ENCODE assay signal across 16 mouse cellular contexts in genomic region chr6:28279886-28280285, GRCm38 (mm10).
DNase-seq lines count a peak whose midpoint lies in the region; ATAC-seq and TF ChIP-seq lines count a peak whose summit lies in the region.
"Had no signal": no experiment of that assay in that cellular context is flagged by ENCODE, and none has a peak within 500 bp of the region (broad histone marks: within the 10 kb centered on the region; RNA-seq: fewer than 3 reads in every experiment).

No protein-coding gene starts in this region.

- no peak for TF ChIP-seq CTCF in cerebellum, adult 2 months (IDR thresholded peaks at IDR 0.05; ENCODE audit: borderline replicate concordance, insufficient read depth, low read depth, low read length)

- DNase-seq in cerebellum, adult 2 months: peak; percentile 13 to 24
- DNase-seq in layer of hippocampus, postnatal 10 days (ENCODE audit: low spot score in 2 of 2): peak; percentile 28 to 34
- peak; percentile 9 for DNase-seq in left cerebral cortex, postnatal 4 days
- no peak for DNase-seq in MN1 (ENCODE audit: low spot score)
- no peak for DNase-seq in urinary bladder, postnatal 4 days (ENCODE audit: low spot score in 2 of 2)
- DNase-seq in kidney, postnatal 4 days: no peak
- no peak for DNase-seq in urinary bladder, adult 18-20 months (ENCODE audit: low spot score in 2 of 2)
- DNase-seq: gastrocnemius, postnatal 10 days; kidney, postnatal 25 days; lung, postnatal 10 days had no signal

- ATAC-seq in frontal cortex, adult (ENCODE audit: low TSS enrichment): peak; percentile 95
- ATAC-seq: liver, embryonic 12.5 days had no signal

- no peak for TF ChIP-seq POLR2A in cerebellum, adult 2 months (IDR thresholded peaks at IDR 0.05; ENCODE audit: borderline replicate concordance, insufficient read depth, low read length)

- WGBS in cerebellum, adult 2 months: 29% methylated on average over 2 of the region's 2 CpGs

- H3K4me3 ChIP-seq in cerebellum, adult 2 months (replicated peaks; ENCODE audit: insufficient read depth, low read depth, low read length): no peak overlapping the region
- H3K4me3 ChIP-seq: liver, embryonic 12.5 days; midbrain, embryonic 12.5 days; neural tube, embryonic 12.5 days; stomach, embryonic 15.5 days had no signal

- no peaks in the 10 kb centered on the region for H3K27me3 ChIP-seq in cerebellum, adult 2 months (ENCODE audit: control insufficient read depth, insufficient read depth, low read length)
- H3K27me3 ChIP-seq: CH12.LX; liver, embryonic 12.5 days; midbrain, embryonic 12.5 days; neural tube, embryonic 12.5 days; stomach, embryonic 15.5 days had no signal

- intact Hi-C loops in left cerebral cortex, postnatal 4 days (cut with DNase I): no loop called here

- H3K4me1 ChIP-seq in cerebellum, adult 2 months (ENCODE audit: control insufficient read depth, insufficient read depth, low read length): no peaks in the 10 kb centered on the region
- H3K4me1 ChIP-seq: liver, embryonic 12.5 days; midbrain, embryonic 12.5 days; neural tube, embryonic 12.5 days; stomach, embryonic 15.5 days had no signal

- no peak overlapping the region for H3K27ac ChIP-seq in cerebellum, adult 2 months (ENCODE audit: insufficient read depth, low read length)
- H3K27ac ChIP-seq: liver, embryonic 12.5 days; midbrain, embryonic 12.5 days; neural tube, embryonic 12.5 days; stomach, embryonic 15.5 days had no signal

Comparison
In these comparisons a context has a peak if more than half of its experiments do, and no peak if none do; other contexts are left out.
1. DNase-seq: peak in cerebellum, adult 2 months (2 of 2), layer of hippocampus, postnatal 10 days (2 of 2) and left cerebral cortex, postnatal 4 days (single experiment); none in MN1 (single experiment), urinary bladder, postnatal 4 days (0 of 2), kidney, postnatal 4 days (0 of 2) and urinary bladder, adult 18-20 months (0 of 2).